Mouse (Mus musculus) thymus, postnatal 25 days (tissue): Measurements from ENCODE around the gene Olfr62.

Experiments
- DNase-seq: peaks from one replicate; pipeline ENCODE4 v3.0.0; 2022

The Olfr62 gene

GRCm38 (mm10) chr4:118658652-118659051 lies at the start of gene Olfr62:
Olfr62 (plus strand) TSS chr4:118658952.
- DNase-seq: no peak

GRCm38 (mm10) chr4:118609836-118610235 lies 48.9 kb upstream of the Olfr62 start:
- no peak for DNase-seq

DNA sequence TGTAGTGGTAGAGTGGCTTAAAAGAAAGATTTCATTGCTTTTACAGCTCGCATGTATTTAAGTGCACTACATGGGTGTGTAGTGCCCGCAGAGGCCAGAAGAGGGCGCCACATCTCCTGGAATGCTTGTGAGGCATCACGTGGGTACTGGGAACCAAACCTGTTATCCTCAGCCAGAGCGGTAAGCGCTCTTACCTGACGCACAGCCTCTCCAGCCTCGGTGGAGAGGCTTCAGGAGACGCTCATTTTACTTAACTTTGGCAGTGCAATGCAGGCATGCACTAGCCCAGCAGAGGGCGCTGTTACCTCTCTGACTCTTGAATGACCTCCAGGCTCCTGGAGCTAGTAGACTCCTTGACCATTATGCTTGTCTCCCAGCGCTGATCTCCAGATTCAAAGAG lies 46.1 kb upstream of the Olfr62 start:
- DNase-seq: peak; percentile 18

DNA sequence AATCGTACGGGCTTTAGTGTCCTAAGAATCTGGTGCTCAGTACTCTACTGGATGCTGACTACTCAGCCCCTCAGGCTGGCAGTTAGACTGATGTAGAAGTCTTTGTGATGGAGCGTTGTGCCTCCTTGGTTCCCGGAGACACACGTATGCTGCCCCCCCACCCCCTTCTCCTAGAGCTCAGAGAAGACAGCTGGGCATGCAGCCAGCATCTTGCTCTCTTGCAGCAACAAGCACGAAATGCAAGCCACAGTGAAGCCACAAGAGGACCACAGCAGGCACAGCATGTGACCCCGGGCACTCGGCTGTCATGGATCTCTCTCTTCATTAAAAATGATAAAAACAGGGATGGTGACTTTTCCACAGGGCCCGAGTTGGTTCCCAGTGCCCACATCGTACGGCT lies 43.3 kb upstream of the Olfr62 start:
- DNase-seq: no peak

DNA sequence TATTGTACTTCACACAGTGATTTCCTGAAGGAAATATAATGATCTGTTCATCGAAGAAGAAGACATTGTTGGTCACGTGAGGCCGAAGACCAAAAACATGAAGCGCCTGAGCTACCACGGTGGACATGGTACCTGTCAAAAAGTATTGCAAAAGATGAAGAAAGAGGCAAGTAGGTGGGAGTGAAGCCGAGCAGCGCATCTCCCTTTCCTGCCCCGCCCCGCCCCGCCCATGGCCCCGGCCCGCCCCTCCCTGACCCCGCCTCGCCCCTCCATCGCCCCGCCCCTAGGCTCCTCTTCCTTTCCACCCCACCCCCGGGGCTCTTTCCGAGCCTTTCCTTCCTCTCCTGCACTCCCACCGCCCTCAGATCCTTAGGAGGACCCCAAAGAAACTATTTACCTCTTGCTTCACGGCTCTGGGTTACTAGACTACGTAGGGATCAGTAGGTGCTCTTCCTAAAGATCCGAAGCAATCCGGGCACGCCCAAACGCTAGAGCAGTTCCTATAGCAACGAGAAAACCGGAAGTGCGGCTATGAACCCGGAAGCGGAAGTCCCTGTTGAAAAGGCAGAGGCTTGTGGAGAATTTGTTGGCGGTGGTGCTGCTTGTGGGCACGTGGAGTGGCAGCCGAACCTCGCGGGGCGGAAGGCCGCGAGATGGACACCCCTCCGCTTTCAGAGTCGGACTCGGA lies 38.3 kb upstream of the Olfr62 start, which contains the start of the genes Cfap57 and Ebna1bp2:
Gene Cfap57 (minus strand): TSS at position 499 of the 688 bp plus-strand sequence.
Gene Ebna1bp2 (plus strand): TSS at position 521 of the 688 bp plus-strand sequence.
- DNase-seq: peak; percentile 91

DNA sequence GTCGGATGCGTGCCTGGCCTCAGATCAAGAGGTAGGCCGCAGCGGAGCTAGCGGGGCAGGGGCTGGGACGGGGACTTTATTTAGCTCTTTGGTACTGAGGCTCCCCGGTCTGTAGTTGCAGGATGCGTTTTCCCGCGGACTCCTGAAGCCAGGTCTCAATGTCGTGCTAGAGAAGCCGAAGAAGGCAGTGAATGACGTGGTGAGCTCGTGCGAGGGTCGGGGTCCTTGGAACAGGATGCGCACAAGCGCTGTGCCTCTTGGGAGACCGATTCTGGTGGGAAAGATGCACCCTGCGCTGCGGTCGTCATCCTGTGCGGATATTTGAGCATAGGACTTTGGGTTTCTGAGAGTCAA lies 37.8 kb upstream of the Olfr62 start:
- no peak for DNase-seq

GRCm38 (mm10) chr4:118621781-118622180 lies 37.0 kb upstream of the Olfr62 start:
- DNase-seq: no peak

DNA sequence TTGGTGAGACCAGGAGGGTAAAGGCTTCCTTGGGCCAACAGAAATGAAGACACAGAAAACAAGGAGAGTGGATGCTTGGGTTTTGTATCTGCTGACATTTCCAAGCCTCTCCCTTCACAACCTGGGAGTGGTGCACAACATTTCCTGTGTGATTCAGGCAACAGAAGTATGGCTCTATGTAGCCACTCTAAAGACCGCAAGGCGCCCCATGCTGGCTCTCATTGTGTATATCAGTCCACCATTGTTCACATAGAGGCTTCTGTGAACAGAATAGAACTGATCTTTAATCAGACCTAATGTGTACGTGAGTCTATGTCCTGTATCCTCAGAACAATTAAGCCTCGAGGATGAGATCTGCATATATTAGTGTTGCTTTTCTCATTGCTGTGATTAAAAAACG lies 28.5 kb upstream of the Olfr62 start:
- DNase-seq: no peak

DNA sequence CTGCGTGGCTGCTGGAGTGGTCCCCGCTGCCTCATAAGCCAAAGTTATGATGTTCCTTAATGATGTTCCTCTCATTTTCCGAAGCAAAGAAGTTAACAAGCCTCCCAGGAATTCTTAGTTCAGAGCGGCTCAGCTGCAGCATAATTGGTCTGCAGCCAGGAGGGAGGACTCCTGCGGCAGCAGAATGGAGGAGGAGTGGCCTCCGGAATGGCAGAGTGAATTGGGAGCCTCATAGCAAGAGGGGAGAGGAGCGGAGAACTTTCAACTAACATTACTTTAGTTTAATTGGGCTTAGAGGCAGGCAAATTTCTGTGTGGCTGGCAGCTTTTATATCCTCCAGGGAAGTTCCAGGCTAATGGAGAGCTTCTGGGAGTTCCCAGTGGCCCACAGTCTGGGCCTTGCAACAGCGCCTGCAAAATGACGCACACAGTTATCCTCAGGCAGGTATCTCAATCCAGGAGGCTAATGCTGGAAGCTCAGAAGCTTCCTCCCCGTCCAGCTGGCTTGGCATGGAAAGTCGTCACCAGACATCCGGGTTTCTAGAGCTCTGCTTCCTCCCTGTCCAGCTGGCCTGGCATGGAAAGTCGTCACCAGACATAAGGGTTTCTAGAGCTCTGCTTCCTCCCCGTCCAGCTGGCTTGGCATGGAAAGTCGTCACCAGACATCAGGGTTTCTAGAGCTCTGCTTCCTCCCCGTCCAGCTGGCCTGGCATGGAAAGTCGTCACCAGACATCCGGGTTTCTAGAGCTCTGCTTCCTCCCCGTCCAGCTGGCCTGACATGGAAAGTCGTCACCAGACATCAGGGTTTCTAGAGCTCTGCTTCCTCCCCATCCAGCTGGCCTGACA lies 16.2 kb upstream of the Olfr62 start:
- no peak for DNase-seq

DNA sequence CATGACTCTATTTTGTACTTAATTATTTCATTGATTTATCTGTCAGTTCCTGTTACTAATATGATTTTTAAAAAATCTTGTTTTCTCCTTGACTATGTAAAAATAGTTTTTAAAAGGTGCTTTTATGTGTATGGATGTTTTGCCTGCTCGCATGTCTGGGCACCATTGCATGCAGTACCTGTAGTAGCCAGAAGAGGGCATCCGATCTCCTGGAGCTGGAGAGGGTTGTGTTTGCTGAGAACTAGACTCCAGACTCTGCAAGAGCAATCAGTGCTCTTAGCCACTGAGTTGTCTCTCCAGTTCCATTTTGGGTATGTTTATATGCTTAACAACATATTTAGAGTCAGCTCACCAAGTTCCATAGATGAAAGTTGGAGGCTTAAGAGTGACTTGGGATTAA lies 13.5 kb upstream of the Olfr62 start:
- DNase-seq: peak; percentile 55

DNA sequence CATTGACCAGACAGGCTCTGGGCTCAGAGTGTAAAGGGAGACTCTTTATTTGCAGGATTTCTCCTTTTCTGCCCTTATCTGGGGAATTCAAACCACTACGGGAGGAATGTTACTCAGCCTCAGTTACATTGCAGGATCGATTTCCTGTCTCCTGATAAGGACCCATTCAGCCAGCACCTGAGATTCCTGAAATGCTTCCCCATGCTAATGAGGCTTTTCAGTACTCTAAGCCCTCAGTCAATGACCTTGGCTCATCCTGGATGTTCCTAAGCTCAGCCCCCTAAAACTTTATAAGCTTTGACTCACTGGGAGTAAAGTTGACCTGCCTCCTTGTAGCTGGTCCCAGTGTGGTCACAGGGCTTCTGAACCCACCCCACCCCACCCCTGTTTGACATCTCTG lies 28.3 kb downstream of the Olfr62 start:
- DNase-seq: no peak

- peak; percentile 22 for DNase-seq
Observed at GRCm38 (mm10) chr4:118692412-118692973, 33.7 kb downstream of the Olfr62 start, which contains the start of gene Olfr1342. Olfr1342 (minus strand) TSS chr4:118692756.

GRCm38 (mm10) chr4:118693812-118694211 lies 35.1 kb downstream of the Olfr62 start:
- no peak for DNase-seq

DNA sequence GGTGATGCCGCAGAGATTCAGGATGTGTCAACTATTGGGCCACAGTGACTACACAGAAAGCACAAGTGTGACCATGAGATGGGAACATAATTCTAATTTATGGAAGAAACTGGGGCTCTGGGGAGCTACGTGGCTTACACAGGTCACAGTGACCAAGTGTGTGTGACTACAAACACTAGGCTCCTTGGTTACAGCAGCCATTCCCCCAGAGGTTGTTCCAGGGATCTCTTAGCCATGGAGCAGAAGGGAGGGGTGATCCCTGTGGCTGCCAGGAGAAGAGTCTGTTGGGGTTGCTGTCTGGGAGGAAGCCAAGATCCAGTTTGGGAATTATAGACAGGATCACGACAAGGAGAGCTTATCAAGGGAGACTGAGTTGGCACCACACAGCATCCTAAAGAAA lies 44.5 kb downstream of the Olfr62 start, which contains the start of gene Olfr1341:
Gene Olfr1341 (plus strand): TSS at position 301 of the 400 bp plus-strand sequence.
- no peak for DNase-seq

DNA sequence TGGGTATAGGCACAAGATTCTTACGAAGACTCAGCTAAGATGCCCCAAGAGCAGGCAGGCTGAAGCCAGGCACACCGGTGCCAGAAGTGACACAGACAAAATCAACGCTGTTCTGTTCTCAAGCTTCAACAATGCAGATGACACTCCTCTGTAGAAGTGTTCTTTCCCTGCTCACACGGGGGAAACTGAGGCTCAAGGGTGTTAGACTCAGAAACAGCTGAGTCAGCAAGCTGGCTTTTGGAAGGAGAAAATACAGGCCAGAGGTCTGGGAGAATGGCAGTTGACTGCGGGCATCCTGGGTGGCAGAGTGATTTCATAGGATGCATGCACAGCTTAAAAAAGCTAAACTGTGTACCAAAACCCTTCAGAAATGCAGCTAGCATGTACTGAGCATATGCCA lies 49.3 kb downstream of the Olfr62 start:
- no peak for DNase-seq

- no peak for DNase-seq
Observed at GRCm38 (mm10) chr4:118711656-118712055, 52.9 kb downstream of the Olfr62 start.
